Mouse (Mus musculus) heart, postnatal 36 days (tissue): Measurements from ENCODE around the gene Rab34. TPM values are rescaled to one million over a fixed set of nuclear protein-coding genes. Genes with fewer than 3 reads are reported as not detected.
"Not testable (repeated sequence)": the region's sequence is repeated elsewhere in the genome, so short reads cannot be mapped to it uniquely, and the experiment has no call there.

Experiments
- DNase-seq, 2 experiments: peaks; one replicate each; pipeline ENCODE4 v3.0.0; 2021 to 2022
- intact Hi-C: fragments of 180-260 bp; cut with DNase I; formaldehyde crosslinking; loops from one replicate; pipeline ENCODE4 v1.15.1; 2025
- total RNA-seq, 2 experiments: library from RNA; stranded (reverse); gene quantifications; 2 replicates each; pipeline ENCODE4 v1.2.3; 2021

Rab34 gene
- total RNA-seq, 2 experiments from 2014 or later, result 10.0 to 13.2 TPM

DNA sequence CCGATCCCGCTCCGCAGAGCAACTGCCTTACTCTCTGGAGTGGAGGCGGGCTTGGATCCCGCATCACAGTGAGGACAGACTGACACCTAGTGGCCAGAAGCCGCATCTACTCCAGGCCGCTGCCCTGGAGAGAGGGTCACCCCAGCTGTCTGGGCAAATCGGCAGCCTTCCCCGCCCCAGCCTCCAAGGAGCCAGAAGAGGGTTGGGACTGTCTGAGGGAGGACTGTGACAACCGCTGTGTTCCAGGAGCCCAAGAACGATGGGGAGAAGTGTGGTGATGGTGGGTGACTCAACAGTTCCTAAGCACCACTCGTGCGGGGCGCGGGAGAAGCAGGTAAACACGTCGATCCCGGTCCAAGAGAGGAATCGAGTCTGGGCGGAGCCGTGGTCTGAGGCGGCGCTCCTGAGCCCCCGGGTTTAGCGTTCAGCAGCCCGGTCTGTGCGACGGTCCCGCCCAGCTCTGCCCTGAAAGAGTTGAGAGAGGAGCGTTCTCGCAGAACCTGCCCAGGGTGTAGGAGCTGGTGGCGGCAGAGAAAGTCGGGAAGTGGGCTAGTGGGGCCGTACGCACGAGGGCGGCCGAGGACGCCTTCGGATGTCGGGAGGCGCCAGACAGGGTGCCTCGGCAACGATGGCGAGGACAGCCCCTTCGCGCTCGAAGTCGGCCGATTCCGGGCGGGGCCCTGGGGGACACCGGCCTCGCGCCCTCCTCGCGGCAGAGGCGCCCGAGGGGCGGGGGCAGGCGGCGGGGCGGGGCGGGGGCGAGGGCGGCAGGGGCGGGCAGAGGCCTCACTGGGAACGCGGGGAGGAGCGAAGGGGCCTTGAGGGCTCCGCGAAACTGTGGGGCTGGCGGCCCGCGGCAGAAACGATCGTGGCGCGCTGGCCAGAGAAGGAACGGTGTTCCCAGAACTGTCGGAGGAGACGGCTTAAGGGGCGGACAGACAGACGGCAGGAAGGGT lies 10.0 kb upstream of the Rab34 start:
- intact Hi-C loops, result loop anchor here (1.0 to 10.0 kb wide), 5 partner anchors 19 to 353 kb away; no protein-coding TSS in a partner anchor

GRCm38 (mm10) chr11:78178859-78179437 lies 9.3 kb upstream of the Rab34 start:
- intact Hi-C loops, result loop anchor here (10.0 kb wide), 1 partner anchor 354 kb away; no protein-coding TSS in a partner anchor
- peak; percentile 49 to 50 for DNase-seq

More for the DNA sequence above, 10.0 kb upstream of the Rab34 start:
- peak; percentile 96 to 98 for DNase-seq

DNA sequence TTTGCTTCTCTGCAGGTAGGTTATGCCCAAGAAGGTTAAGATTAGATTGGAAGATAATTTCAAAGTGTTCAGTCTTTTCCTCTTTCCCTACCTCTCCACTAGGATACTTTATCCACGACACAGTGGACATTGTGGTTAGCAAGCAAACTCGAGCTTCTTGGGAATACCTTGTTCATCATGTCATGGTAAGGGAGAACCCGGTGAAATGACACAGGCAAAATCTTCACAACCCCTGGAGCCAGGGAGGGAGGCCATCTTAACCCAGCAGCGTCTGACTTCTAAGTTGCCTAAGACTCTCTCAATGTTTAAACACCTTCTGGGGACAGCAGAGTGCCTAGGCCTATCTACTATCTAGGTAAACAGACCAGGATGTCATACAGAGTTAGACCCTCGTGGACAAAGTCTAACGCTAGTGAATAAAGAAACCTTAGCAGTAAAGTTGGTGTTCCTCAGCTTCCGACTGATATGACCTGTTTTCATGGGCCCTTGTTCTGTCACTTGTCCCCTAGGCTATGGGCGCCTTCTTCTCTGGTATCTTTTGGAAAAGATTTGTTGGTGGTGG lies 8.7 kb upstream of the Rab34 start:
- intact Hi-C loops, result loop anchor here (10.0 kb wide), 1 partner anchor 355 kb away; no protein-coding TSS in a partner anchor
- DNase-seq, result no peak

DNA sequence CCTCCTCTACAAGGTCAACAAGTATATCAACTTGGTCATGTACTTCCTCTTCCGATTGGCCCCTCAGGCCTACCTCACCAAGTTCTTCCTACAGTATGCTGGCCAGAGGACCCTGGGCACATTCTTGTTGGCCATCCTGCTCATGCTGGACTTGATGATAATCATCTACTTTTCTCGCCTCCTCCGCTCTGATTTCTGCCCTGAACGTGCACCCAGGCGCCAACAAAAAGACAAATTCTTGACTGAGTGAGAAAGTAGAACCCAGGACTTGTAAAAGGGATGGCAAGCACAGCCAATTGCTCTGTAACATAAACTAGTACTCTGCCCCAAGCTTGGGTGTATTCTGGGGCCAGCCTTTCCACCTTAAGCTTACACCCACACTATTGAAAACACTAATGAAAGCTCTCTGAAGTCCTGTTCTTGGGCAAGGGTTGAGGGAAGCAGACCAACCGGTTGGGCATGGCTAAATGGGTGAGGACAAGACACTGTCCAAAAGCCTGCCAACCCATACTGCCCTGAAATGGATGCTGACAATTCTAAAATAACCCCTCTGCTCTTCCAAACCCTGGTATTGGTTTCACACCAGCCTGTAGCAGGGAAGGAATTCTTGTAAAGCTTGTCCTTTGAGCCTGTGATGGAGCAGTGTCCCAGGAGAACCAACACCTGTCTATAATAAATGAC lies 8.0 kb upstream of the Rab34 start:
- intact Hi-C loops, result no loop called here
- DNase-seq, result no peak

DNA sequence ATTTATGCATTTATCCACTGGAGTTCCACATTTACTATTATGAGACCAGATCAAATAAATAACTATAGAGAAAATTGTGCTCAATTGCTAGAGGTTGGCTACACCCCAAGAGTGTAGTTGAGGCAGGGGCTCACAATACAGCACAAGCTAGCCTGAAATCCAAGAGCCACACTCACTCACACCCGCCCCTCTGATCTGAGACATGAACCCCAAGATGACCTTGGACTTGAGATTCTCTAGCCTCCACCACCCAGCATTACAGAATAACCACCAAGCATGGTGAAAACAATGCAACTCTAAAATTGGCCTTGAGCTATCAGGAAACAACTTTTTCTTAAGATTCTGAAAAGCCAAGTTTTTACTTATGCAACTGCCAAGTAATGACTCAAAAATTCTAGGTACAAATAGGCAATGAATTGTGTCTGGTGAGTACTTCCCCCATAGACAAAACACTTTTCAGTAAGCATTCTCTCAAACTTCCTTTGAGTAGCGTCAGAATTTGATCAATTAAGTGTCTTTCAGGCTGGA lies 6.3 kb upstream of the Rab34 start:
- intact Hi-C loops, result no loop called here
- DNase-seq, result no peak

DNA sequence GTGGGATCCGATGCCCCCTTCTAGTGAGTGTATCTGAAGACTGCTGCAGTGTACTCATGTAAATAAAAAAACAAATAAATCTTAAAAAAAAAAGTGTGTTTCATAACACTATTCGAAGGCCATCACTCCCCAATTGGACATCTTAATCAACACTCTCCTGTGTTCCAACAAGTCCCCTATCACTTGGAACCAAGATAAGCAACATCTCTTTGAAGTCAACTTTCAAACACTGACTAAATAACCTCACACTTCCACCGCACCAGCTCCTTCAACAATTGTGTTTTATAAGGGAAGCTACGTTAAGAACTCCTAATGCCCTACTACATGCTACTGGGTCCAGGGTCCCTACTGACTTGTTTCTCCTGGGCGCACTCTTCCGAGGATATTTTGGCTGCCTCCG lies 5.8 kb upstream of the Rab34 start:
- intact Hi-C loops, result no loop called here
- no peak for DNase-seq

DNA sequence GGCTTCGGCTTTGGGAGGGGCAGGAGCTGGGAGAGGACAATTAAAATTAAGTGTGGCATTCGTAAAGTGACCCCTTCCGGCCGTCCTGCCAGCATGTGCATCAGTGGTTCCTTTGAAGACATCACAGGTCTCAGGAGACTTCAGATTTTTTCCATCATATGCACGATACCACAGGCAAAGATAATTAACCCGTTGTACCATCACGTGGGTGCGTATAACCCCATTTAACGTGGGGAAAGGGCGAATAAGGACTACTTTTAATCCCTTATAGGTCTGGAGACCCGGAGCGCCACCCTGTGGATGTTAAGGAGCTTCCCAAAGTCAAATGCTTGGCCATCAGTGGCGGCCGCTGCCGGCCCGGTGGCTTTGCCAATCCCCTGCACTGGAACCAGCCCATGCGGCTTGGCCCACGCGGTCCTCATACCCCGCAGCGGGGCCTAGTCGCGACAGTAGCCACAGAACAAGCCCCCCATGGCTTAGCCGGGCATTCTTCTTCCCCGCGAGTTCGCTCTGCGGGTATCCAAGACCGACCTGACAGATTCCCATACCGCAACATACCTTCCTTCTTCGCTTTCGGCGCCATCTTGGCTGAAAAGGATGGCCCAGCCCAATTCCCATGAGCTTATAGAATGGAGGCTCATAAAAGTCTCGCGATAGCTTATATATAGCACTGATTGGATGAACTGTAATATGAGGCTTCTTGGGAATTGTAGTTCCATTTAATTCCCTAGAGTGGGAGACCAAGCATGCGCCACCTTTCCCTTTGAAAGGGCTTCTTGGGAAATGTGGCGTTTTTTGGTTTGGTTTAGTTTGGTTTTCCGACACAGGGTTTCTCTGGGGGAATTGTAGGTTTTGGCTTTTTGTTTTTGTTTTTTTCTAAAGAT lies 5.0 kb upstream of the Rab34 start, which contains the start of gene Rpl23a:
Gene Rpl23a, minus strand, starts transcription at position 624 of the 884 bp plus-strand sequence.
- intact Hi-C loops, result no loop called here
- DNase-seq, result peak; percentile 72 to 85

- intact Hi-C loops, result no loop called here
Measured at GRCm38 (mm10) chr11:78183884-78184514, 4.2 kb upstream of the Rab34 start.

DNA sequence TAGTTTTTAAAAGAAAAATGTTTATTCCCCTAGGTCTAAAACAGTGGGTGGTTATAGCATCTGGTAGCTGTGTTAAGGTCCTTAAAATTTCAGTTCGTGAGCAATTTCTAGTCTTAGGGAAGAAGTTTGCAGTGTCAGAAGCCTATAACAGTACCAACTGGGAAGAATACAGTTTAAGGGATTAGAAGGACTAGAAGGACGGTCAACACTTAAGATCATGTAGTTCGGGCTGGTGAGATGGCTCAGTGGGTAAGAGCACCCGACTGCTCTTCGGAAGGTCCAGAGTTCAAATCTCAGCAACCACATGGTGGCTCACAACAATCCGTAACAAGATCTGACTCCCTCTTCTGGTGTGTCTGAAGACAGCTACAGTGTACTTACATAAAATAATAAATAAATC lies 3.5 kb upstream of the Rab34 start:
- DNase-seq, intact Hi-C loops: not testable (repeated sequence)

More at GRCm38 (mm10) chr11:78183884-78184514, 4.2 kb upstream of the Rab34 start:
- no peak for DNase-seq

GRCm38 (mm10) chr11:78189234-78190040 lies 1.2 kb downstream of the Rab34 start:
- peak; percentile 43 to 52 for DNase-seq
- intact Hi-C loops, result no loop called here

DNA sequence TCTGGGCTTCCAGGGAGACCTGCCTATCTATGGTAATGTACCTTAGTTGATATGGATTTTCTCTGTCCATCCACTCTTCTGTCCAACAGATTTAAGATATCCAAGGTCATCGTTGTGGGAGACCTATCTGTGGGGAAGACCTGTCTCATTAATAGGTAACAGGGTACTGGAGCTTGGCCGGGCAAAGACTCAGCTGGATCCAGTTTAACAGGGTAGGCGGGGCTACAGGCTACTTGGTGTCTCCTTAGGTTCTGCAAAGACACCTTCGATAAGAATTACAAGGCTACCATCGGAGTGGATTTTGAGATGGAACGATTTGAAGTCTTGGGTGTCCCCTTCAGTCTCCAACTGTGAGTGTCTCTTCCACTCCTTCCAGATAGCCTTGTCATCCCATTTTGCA lies 1.8 kb downstream of the Rab34 start:
- intact Hi-C loops, result no loop called here
- DNase-seq, result no peak

DNA sequence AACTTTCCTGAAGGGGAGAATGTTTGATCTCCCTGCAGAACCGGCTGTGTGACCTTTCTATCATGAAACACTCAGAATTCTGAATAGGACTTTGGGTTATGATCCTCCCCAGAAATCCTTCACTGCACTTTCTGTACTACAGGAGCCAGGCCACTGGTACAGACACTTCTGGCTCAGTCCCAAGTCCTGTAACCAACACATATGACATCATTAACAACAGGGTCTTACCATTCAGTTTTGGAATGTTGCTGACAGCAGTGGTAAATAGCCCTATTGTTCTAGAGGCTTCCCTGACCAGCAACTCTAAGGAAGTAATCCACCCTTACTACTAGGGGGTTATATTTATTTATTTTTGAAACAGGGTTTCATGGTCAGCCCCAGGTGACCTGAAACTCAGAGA lies 4.9 kb downstream of the Rab34 start, which contains the start of gene Proca1:
Gene Proca1, plus strand, starts transcription at position 280 of the 400 bp plus-strand sequence.
- no peak for DNase-seq
- intact Hi-C loops, result no loop called here

GRCm38 (mm10) chr11:78194411-78195100 lies 6.3 kb downstream of the Rab34 start:
- peak; percentile 79 to 80 for DNase-seq
- intact Hi-C loops, result no loop called here

- intact Hi-C loops, result no loop called here
- no peak for DNase-seq
Measured at GRCm38 (mm10) chr11:78195101-78195863, 7.1 kb downstream of the Rab34 start.

- no peak for DNase-seq
- intact Hi-C loops, result no loop called here
Measured at GRCm38 (mm10) chr11:78202372-78202771, 14.1 kb downstream of the Rab34 start.

DNA sequence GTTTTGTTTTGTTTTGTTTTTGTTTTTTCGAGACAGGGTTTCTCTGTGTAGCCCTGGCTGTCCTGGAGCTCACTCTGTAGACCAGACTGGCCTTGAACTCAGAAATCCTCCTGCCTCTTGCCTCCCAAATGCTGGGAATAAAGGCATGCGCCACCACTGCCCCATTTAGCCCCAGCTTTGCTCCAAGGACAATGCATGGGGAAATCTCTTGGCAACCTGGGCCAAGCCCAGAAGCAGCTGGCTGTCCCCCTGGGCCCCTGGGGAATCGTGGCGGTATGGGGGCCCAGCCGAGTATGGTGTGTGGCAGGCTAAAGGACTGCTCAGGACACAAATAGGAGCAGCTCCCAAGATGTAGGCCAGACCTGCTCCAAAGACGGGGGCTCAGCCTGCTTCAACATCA lies 16.1 kb downstream of the Rab34 start:
- intact Hi-C loops, result no loop called here
- no peak for DNase-seq
